Mouse (Mus musculus): Measurements from ENCODE around the gene Cd163l1. TPM values are rescaled to one million over a fixed set of nuclear protein-coding genes. Genes with fewer than 3 reads are reported as not detected.

Gene Cd163l1
- total and polyA plus RNA-seq, 3 experiments, result not detected

DNA sequence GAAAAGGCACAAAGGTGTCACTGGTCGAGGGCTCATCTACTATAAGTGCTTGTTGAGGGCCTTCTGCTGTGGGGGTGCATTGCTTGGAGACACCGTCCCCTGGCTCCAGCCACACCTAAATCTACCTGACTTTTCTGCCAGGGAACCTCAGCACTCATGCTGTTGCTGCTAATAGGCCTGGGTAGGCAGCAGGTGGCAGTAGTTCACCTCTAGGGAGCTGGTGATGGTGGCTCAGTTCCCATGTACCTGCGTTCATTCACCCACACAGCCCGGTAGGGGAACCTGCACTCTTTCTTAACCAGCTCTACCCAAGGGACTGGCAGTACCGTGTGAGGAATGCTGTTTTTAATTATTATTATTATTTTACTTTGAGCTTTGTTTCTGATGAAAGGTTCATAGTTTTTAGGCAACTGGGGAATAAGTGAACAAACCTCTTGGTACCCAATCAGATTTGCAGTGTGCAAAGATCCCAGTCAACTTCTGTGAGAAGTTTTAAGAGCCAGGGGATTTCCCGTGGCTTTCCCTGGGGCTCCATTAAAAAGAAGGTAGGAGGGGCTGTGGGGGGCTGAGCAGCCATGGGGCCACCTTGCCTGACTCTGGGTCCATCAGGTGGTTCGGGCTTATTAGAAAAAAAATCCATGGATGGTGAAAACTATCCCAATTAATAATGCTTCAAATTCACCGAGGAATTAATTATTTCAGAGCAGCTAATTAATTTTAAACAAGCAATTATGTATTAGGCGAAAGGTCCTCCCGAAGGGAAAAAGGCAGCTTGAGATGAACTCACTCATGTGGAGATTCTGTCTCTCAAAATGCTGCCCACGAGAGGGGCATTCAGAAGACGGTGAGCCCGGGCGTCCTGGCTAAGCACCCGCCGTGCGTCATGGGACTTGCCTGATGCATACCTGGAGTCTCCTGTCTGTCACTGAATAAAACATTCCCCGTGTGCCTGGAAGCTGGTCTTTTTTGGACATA is 31.1 kb upstream of the Cd163l1 start (continued):
- TF ChIP-seq TBP (IDR thresholded peaks at IDR 0.05; ENCODE audit: low read depth, low read length) (no peak), POLR2AphosphoS5 (IDR thresholded peaks at IDR 0.05; ENCODE audit: borderline replicate concordance, low read depth, low read length) (no peak), ZMIZ1 (IDR thresholded peaks at IDR 0.05; ENCODE audit: low read depth, low read length) (no peak), UBTF (IDR thresholded peaks at IDR 0.05; ENCODE audit: borderline replicate concordance, insufficient read depth, low read depth, low read length) (no peak), TAL1 (IDR thresholded peaks at IDR 0.05; ENCODE audit: low read length) (no peak), EP300 (IDR thresholded peaks at IDR 0.05; ENCODE audit: low read depth in 1 of 2, low read length in 2 of 2) (no peak), ZNF384 (IDR thresholded peaks at IDR 0.05; ENCODE audit: low read depth, low read length) (no peak), CHD2 (IDR thresholded peaks at IDR 0.05; ENCODE audit: low read length) (no peak), RAD21 (IDR thresholded peaks at IDR 0.05; ENCODE audit: low read depth, low read length) (peak; percentile 46), GABPA (IDR thresholded peaks at IDR 0.05; ENCODE audit: low read depth, low read length) (no peak), USF1 (IDR thresholded peaks at IDR 0.05; ENCODE audit: low read depth, low read length) (no peak), CTCF (IDR thresholded peaks at IDR 0.05 in 2 of 3, conservative IDR thresholded peaks at IDR 0.05 in 1 of 3; ENCODE audit: control insufficient read depth in 1 of 3, insufficient read depth in 1 of 3, low read depth in 2 of 3, low read length in 3 of 3, poor library complexity in 1 of 3, severe bottlenecking in 1 of 3) (peak in 2 of 3 experiments; percentile 52 to 58; a peak in 4 of 6 replicates), POLR2AphosphoS2 (IDR thresholded peaks at IDR 0.05; ENCODE audit: low read length) (no peak), MXI1 (IDR thresholded peaks at IDR 0.05; ENCODE audit: low read depth, low read length) (no peak)

DNA sequence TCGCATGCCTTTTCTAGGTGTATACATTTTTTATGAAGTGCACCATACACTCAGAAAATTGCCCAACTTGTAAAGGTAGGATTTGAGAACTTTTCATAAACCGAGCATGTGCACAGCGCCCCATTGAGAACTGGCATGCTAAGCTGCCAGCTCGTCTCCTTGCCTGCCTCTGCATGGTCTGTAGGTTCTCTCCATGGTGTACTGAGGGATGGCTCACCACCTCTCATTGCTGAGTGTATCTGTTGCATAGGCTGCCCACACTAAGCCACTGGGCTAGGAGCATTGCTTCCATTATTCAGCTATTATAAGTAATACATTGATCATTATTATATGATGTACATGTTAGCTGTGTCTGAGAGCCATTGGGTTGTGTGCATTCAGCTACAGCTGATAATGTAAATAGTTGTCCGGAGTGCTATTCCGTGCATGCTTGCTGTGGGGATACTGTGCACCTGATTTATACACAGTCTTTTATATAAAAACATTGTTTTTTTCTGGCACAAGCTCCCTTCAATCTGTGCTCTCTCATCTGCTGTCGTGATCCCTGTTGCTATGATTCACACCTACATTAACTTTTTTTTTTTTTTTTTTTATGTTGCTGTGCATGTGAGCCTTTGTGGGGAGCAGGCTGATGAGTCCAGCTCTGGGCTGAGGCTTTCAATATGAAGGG is 30.2 kb upstream of the Cd163l1 start:
- DNase-seq (ENCODE audit: low read depth, low spot score), result no peak
- Histone ChIP-seq H3K4me1 (ENCODE audit: control insufficient read depth in 1 of 2, insufficient read depth in 2 of 2, low read length in 2 of 2) (peaks cover 0 to 6% of the 10 kb centered on the region in 2 experiments; a peak in 2 of 4 replicates), H3K4me3 (ENCODE audit: control insufficient read depth in 1 of 2, insufficient read depth in 1 of 2, low read depth in 2 of 2, low read length in 2 of 2) (no peak overlapping the region), H3K9ac (ENCODE audit: control insufficient read depth, low read depth, low read length, poor library complexity, severe bottlenecking) (no peak overlapping the region), H3K27me3 (ENCODE audit: control insufficient read depth in 1 of 2, insufficient read depth in 2 of 2, low read length in 2 of 2) (no peaks in the 10 kb centered on the region), H3K27ac (ENCODE audit: control insufficient read depth, low read depth, low read length) (no peak overlapping the region), H3K79me2 (ENCODE audit: control insufficient read depth, insufficient read depth, low read length, poor library complexity) (no peaks in the 10 kb centered on the region), H3K36me3 (ENCODE audit: control insufficient read depth in 1 of 2, insufficient read depth in 2 of 2, low read length in 2 of 2) (no peaks in the 10 kb centered on the region), H3K9me3 (replicated peaks; ENCODE audit: insufficient read depth, low read length) (no peaks in the 10 kb centered on the region)
- TF ChIP-seq TAL1 (IDR thresholded peaks at IDR 0.05; ENCODE audit: low read length), result no peak
- TF ChIP-seq USF1 (IDR thresholded peaks at IDR 0.05; ENCODE audit: low read depth, low read length), result no peak
- TF ChIP-seq NELFE (IDR thresholded peaks at IDR 0.05; ENCODE audit: low read depth, low read length), result no peak
- TF ChIP-seq RAD21 (IDR thresholded peaks at IDR 0.05; ENCODE audit: low read depth, low read length), result no peak
- TF ChIP-seq CHD2 (IDR thresholded peaks at IDR 0.05; ENCODE audit: low read length), result no peak
- no peak for TF ChIP-seq MYC (IDR thresholded peaks at IDR 0.05; ENCODE audit: low read depth, low read length)
- TF ChIP-seq UBTF (IDR thresholded peaks at IDR 0.05; ENCODE audit: borderline replicate concordance, insufficient read depth, low read depth, low read length), result no peak
- no peak for TF ChIP-seq POLR2A (IDR thresholded peaks at IDR 0.05; ENCODE audit: control insufficient read depth in 1 of 2, insufficient read depth in 1 of 2, low read depth in 1 of 2, low read length in 2 of 2, poor library complexity in 1 of 2)
- TF ChIP-seq HCFC1 (IDR thresholded peaks at IDR 0.05; ENCODE audit: low read depth, low read length), result no peak
- no peak for TF ChIP-seq ETS1 (IDR thresholded peaks at IDR 0.05; ENCODE audit: low read depth, low read length)
- no peak for TF ChIP-seq ZMIZ1 (IDR thresholded peaks at IDR 0.05; ENCODE audit: low read depth, low read length)

All from MEL (cell line).